Mouse (Mus musculus) left cerebral cortex, adult 8-10 months (tissue): Measurements from ENCODE around the gene Arid1b. TPM values are rescaled to one million over a fixed set of nuclear protein-coding genes. Genes with fewer than 3 reads are reported as not detected.

Source experiments
- DNase-seq, 2 experiments: peaks; one replicate each; pipeline ENCODE4 v3.0.0; 2022; ENCODE audit warnings: low spot score in 2 of 2
- total RNA-seq, 4 experiments: library from RNA; stranded (reverse); gene quantifications; 2 replicates each; pipeline ENCODE4 v1.2.4; 2022

Gene Arid1b
- total RNA-seq, 4 experiments from 2014 or later: 70.1 to 83.9 (median 72.5) TPM

DNA sequence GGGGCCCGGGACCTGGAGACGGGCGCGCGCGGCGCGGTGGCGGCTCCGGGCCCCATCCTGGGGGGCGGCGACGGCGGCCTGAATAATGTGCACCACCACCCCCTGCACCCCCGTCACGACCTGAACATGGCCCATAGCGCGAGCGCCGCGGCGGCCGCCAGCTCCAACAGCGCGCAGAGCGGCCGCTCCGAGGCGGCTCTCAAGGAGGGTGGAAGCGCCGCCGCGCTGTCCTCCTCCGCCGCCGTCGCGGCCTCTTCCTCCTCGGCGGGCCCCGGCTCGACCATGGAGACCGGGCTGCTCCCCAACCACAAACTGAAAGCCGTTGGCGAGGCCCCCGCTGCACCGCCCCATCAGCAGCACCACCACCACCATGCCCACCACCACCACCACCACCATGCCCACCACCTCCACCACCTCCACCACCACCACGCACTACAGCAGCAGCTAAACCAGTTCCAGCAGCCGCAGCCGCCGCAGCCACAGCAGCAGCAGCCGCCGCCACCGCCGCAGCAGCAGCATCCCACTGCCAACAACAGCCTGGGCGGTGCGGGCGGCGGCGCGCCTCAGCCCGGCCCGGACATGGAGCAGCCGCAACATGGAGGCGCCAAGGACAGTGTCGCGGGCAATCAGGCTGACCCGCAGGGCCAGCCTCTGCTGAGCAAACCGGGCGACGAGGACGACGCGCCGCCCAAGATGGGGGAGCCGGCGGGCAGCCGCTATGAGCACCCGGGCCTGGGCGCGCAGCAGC lies 855 bp downstream of the Arid1b start:
- peak; percentile 45 to 58 for DNase-seq

- peak; percentile 67 to 76 for DNase-seq
Observed at GRCm38 (mm10) chr17:4995561-4996051, 1.5 kb downstream of the Arid1b start.

DNA sequence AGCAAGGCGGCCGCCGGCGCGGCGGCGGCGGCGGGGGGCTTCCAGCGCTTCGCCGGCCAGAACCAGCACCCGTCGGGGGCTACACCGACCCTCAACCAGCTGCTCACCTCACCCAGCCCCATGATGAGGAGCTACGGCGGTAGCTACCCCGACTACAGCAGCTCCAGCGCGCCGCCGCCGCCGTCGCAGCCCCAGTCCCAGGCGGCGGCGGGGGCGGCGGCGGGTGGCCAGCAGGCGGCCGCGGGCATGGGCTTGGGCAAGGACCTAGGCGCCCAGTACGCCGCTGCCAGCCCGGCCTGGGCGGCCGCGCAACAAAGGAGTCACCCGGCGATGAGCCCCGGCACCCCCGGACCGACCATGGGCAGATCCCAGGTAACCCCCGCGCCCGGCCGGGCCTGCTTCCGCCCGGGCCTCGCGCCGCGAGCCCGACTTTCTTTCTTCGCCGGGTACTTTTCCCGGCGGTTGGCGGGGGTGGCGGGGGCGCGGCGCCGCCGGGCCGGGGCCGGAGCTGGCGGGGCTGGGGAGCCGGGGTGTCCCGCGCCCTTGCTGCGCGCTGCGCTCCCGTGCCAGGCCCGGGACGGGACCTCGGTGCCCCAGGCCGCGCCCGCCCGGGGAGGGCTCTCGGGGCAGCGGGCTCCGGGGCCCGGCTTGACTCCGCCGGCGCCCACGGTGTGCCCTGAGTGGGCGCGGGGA lies 2.1 kb downstream of the Arid1b start:
- DNase-seq: no peak

DNA sequence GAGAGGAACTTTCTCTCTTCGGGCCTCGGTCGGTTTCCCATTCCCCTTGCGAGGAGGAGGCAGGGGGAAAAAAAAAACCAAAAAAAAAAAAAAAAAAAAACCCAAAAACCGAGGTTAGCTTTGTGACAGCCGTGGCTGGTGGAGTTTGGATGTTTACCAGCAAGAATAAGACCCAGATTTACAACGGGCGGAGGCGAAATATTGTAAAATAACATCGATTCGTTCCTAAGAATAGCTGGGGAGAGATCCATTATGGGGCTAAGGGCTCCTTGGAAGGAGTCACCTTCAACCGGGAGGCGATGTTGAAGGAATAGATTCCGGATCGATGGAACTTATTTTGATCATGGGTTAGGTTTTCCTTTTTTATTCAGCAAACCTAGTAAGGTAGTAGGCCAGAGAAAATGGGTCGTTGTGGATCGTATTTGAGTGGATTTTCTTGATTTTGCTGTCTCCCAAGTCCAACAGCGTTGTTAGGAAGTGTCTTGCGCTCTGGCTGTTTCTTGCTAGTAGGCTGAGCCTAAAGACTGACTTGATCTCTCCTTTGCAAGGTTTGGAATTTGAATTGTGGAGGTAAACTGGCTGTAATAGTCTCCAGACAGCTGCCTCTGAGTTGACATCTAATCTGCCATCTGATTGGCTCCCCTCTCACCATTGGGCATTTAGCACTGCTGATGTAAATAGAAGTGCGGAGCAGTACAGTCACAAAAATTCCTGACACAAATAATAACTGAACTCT lies 2.9 kb downstream of the Arid1b start:
- no peak for DNase-seq

GRCm38 (mm10) chr17:4997968-4998367 lies 3.8 kb downstream of the Arid1b start:
- no peak for DNase-seq

DNA sequence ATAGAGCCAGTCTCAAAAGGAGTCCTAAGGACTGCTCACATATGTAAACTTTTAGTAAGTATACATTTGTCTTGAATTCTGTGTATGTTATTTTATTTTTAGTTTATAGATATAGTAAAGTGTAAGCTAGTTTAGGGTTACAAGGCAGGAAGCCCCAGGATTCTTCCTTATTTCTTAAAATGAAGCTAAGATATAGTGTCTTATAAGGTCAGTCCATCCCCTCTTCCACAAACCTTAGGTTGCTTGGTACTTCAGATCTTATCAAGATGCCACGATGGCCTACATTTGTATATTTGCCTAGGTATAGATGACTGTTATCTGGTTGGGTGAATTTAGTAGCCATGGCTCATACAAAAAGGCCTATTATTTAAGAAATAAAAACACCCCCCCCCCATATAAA lies 5.1 kb downstream of the Arid1b start:
- DNase-seq: no peak

DNA sequence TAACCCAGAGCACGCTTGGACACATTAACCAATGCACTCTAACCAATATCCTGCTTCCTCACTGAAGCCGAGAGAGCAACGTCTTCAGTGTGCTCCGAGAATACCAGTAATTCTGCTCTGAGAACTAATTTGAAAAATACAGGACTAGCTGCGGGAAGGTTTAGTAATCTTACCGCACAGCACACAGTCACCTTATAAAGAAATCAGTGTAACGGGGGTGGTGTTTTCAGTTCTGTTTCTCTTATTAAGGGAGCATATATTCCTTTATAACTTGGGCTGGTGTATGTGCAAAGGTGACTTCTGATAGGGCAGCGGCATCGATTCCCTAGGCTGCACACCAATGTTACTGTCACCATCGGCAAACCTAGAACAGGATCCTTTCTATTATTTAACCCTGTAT lies 5.9 kb downstream of the Arid1b start:
- DNase-seq: no peak

GRCm38 (mm10) chr17:5000871-5001270 lies 6.7 kb downstream of the Arid1b start:
- DNase-seq: no peak

- no peak for DNase-seq
Observed at GRCm38 (mm10) chr17:5001531-5002131, 7.5 kb downstream of the Arid1b start.

DNA sequence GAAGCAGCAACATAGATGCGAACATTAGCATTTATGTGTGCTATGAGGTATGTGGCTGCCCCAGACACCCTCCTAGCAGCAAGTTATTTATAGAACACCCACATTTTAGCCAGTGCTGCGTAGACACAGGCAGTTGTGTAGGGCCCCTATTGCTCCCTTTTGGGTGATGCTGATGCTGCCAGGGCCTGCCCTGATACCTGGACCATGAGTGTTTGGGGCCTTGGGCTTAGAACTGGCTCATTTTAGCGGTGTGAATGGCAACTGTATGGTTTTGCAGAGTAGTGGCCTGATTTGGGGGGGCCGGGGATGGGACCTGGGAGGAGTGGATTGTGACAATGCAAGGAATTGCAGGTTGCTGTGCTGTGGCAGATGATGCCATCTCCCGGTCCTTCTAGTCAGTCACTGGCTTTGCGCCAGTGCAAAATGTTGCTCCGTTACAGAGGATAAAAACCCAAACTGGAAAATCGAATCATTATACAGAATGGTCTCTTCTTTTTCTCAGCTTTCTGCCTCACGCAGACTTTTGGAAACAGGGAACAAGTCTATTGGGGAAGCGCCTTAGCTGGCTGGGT lies 8.9 kb downstream of the Arid1b start:
- no peak for DNase-seq

- DNase-seq: no peak
Observed at GRCm38 (mm10) chr17:5004266-5004665, 10.1 kb downstream of the Arid1b start.

- DNase-seq: no peak
Observed at GRCm38 (mm10) chr17:5004706-5005105, 10.6 kb downstream of the Arid1b start.

GRCm38 (mm10) chr17:5005285-5005684 lies 11.2 kb downstream of the Arid1b start:
- no peak for DNase-seq

GRCm38 (mm10) chr17:5007156-5007658 lies 13.1 kb downstream of the Arid1b start:
- no peak for DNase-seq

DNA sequence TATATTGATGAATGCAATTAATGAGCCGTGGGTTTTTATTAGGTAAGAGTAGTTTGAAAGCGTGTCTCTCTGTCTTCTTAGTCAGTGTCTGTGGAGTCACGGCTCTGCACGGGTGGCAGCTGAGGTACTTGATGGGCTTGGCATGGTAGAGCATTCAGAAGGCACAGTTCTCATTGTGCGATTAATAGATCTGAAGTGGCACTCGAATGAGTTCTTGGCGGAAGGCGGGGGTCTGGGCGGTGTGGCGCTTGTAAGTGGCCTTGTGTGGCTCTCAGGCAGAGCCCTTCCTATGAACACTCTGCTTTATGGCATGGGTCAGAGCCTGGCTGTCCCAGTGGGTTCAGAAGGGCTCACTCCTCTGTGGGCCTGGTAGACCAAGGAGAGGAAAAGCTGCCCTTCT lies 14.1 kb downstream of the Arid1b start:
- DNase-seq: no peak

GRCm38 (mm10) chr17:5008761-5009160 lies 14.6 kb downstream of the Arid1b start:
- no peak for DNase-seq

- no peak for DNase-seq
Observed at GRCm38 (mm10) chr17:5009526-5010260, 15.6 kb downstream of the Arid1b start.

- DNase-seq: no peak
Observed at GRCm38 (mm10) chr17:5010781-5011180, 16.6 kb downstream of the Arid1b start.

- DNase-seq: no peak
Observed at GRCm38 (mm10) chr17:5012091-5012490, 18.0 kb downstream of the Arid1b start.

DNA sequence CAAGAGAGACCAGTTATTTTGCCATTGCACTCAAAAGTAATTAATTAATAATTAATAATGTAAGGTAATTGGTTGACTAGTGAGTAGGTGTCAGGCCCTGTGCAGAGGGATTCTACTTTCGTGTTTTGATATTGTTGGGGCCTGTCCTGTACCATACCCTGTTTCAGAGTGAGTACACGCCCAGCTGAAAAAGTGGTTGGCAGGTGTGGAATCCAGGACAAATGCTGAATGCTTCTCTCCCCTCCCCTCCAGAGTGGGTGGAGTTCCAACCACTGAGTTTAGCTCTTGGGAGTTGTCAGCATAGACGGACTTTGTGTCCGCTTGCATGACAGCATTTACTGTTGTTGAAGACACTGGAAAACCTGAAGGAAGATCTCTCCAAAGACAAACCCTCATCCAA lies 18.4 kb downstream of the Arid1b start:
- DNase-seq: no peak
